Mouse (Mus musculus): Measurements from ENCODE around the gene E330017A01Rik.

GRCm38 (mm10) chr16:58649979-58650378 lies 11.4 kb upstream of the E330017A01Rik start:
- TF ChIP-seq POLR2A (IDR thresholded peaks at IDR 0.05; ENCODE audit: insufficient read length, low read depth): no peak
- TF ChIP-seq MAX (IDR thresholded peaks at IDR 0.05; ENCODE audit: low read depth): no peak
- TF ChIP-seq POLR2AphosphoS2 (IDR thresholded peaks at IDR 0.05; ENCODE audit: insufficient read length, low read depth): no peak
- no peak for TF ChIP-seq TCF12 (IDR thresholded peaks at IDR 0.05; ENCODE audit: insufficient read depth, poor library complexity, severe bottlenecking)
- TF ChIP-seq USF1 (IDR thresholded peaks at IDR 0.05; ENCODE audit: low read depth): no peak
- no peak for TF ChIP-seq REST (IDR thresholded peaks at IDR 0.05; ENCODE audit: insufficient read depth, insufficient read length)
- no peak for TF ChIP-seq MYOG (IDR thresholded peaks at IDR 0.05; ENCODE audit: control insufficient read depth in 1 of 3, insufficient read depth in 1 of 3, insufficient read length in 2 of 3, low read depth in 2 of 3)
- TF ChIP-seq E2F4 (IDR thresholded peaks at IDR 0.05; ENCODE audit: insufficient read depth): no peak

Measured in myocyte (in vitro differentiated cells).